Mouse (Mus musculus): Measurements from ENCODE around the gene Spryd4. TPM values are rescaled to one million over a fixed set of nuclear protein-coding genes. Genes with fewer than 3 reads are reported as not detected.
A peak's percentile ranks its signal among the peaks of the same experiment; 100 is the strongest.
"Not testable (repeated sequence)": the region's sequence is repeated elsewhere in the genome, so short reads cannot be mapped to it uniquely, and the experiment has no call there.

Gene Spryd4
- polyA plus RNA-seq, 1 experiment from 2014 or later = 19.1 TPM

- no peak for ATAC-seq (replicated peaks)
- Histone ChIP-seq H3K4me2 (replicated peaks) (no peak overlapping the region), H3K27ac (replicated peaks) (no peak overlapping the region), H3K4me3 (no peak overlapping the region), H3K9me3 (no peaks in the 10 kb centered on the region), H3K27me3 (peaks cover under 1% of the 10 kb centered on the region; the same call in 1 of the 2 replicates), H3K4me1 (no peaks in the 10 kb centered on the region), H3K9ac (replicated peaks) (no peak overlapping the region), H3K36me3 (no peaks in the 10 kb centered on the region)
- 95% methylated on average over 18 of the region's 18 CpGs for WGBS
These were observed 6.9 kb upstream of the Spryd4 start for GRCm38 (mm10) chr10:128218387-128219117.

- Histone ChIP-seq H3K27ac (replicated peaks) (no peak overlapping the region), H3K9me3 (no peaks in the 10 kb centered on the region), H3K27me3 (peaks cover 3% of the 10 kb centered on the region; the same call in 1 of the 2 replicates), H3K36me3 (no peaks in the 10 kb centered on the region), H3K9ac (replicated peaks) (no peak overlapping the region), H3K4me3 (no peak overlapping the region), H3K4me1 (peaks cover 16% of the 10 kb centered on the region), H3K4me2 (replicated peaks) (no peak overlapping the region)
- 87% methylated on average over 5 of the region's 5 CpGs for WGBS
- ATAC-seq (replicated peaks) = no peak
These were observed 3.4 kb upstream of the Spryd4 start for GRCm38 (mm10) chr10:128214981-128215380.

GRCm38 (mm10) chr10:128214112-128214511 lies 2.5 kb upstream of the Spryd4 start:
- H3K4me1 ChIP-seq = peaks cover 18% of the 10 kb centered on the region
- not testable (repeated sequence) for H3K9ac ChIP-seq (replicated peaks); ATAC-seq (replicated peaks); H3K36me3 ChIP-seq; H3K4me3 ChIP-seq; H3K27ac ChIP-seq (replicated peaks); H3K4me2 ChIP-seq (replicated peaks); H3K27me3 ChIP-seq; H3K9me3 ChIP-seq
- 93% methylated on average over 4 of the region's 4 CpGs for WGBS

- ATAC-seq (replicated peaks) = no peak
- H3K9me3 ChIP-seq = no peaks in the 10 kb centered on the region
- peak overlapping the region; percentile 13 for H3K4me3 ChIP-seq
- H3K9ac ChIP-seq (replicated peaks) = no peak overlapping the region
- peak overlapping the region; percentile 38 for H3K4me2 ChIP-seq (replicated peaks)
- peaks cover 3% of the 10 kb centered on the region; the same call in 1 of the 2 replicates for H3K27me3 ChIP-seq
- H3K27ac ChIP-seq (replicated peaks) = no peak overlapping the region
- 2% methylated on average over 18 of the region's 18 CpGs for WGBS
- no peaks in the 10 kb centered on the region for H3K36me3 ChIP-seq
- peaks cover 18% of the 10 kb centered on the region for H3K4me1 ChIP-seq
These were observed 1.3 kb upstream of the Spryd4 start for GRCm38 (mm10) chr10:128212871-128213323.

- Histone ChIP-seq H3K27ac (replicated peaks) (0 out of 2 replicates have a peak overlapping the region, but pooled peaks have one; percentile 65), H3K36me3 (no peaks in the 10 kb centered on the region), H3K4me1 (peaks cover 18% of the 10 kb centered on the region), H3K4me2 (replicated peaks) (peak overlapping the region; percentile 76), H3K4me3 (peak overlapping the region; percentile 59), H3K9ac (replicated peaks) (peak overlapping the region; percentile 55), H3K9me3 (no peaks in the 10 kb centered on the region), H3K27me3 (peaks cover 3% of the 10 kb centered on the region; the same call in 1 of the 2 replicates)
- peak; percentile 16 for ATAC-seq (replicated peaks)
- WGBS = 55% methylated on average over 6 of the region's 6 CpGs
These were observed 541 bp upstream of the Spryd4 start for GRCm38 (mm10) chr10:128212148-128212547.

- Histone ChIP-seq H3K4me1 (peaks cover 18% of the 10 kb centered on the region), H3K36me3 (no peaks in the 10 kb centered on the region), H3K4me3 (peak overlapping the region; percentile 59), H3K9me3 (no peaks in the 10 kb centered on the region), H3K27me3 (peaks cover 3% of the 10 kb centered on the region; the same call in 1 of the 2 replicates), H3K9ac (replicated peaks) (peak overlapping the region; percentile 55), H3K4me2 (replicated peaks) (peak overlapping the region; percentile 76), H3K27ac (replicated peaks) (peak overlapping the region; percentile 65; the same call in 1 of the 2 replicates)
- peak; percentile 30; the same call in 1 of the 2 replicates for ATAC-seq (replicated peaks)
- 25% methylated on average over 14 of the region's 14 CpGs for WGBS
These were observed 653 bp downstream of the Spryd4 start for GRCm38 (mm10) chr10:128210954-128211353.

GRCm38 (mm10) chr10:128210131-128210530 lies 1.5 kb downstream of the Spryd4 start:
- ATAC-seq (replicated peaks) = no peak
- no peak overlapping the region for H3K4me2 ChIP-seq (replicated peaks)
- no peaks in the 10 kb centered on the region for H3K9me3 ChIP-seq
- no peak overlapping the region for H3K9ac ChIP-seq (replicated peaks)
- H3K27ac ChIP-seq (replicated peaks) = no peak overlapping the region
- WGBS = 92% methylated on average over 2 of the region's 2 CpGs
- H3K36me3 ChIP-seq = no peaks in the 10 kb centered on the region
- H3K4me3 ChIP-seq = no peak overlapping the region
- peaks cover 18% of the 10 kb centered on the region for H3K4me1 ChIP-seq
- peaks cover 3% of the 10 kb centered on the region; the same call in 1 of the 2 replicates for H3K27me3 ChIP-seq

GRCm38 (mm10) chr10:128209311-128210009 lies 2.1 kb downstream of the Spryd4 start:
- WGBS = 93% methylated on average over 11 of the region's 11 CpGs
- no peak overlapping the region for H3K4me2 ChIP-seq (replicated peaks)
- no peaks in the 10 kb centered on the region for H3K9me3 ChIP-seq
- H3K36me3 ChIP-seq = no peaks in the 10 kb centered on the region
- H3K27me3 ChIP-seq = peaks cover 3% of the 10 kb centered on the region; the same call in 1 of the 2 replicates
- peaks cover 18% of the 10 kb centered on the region for H3K4me1 ChIP-seq
- no peak for ATAC-seq (replicated peaks)
- H3K27ac ChIP-seq (replicated peaks) = no peak overlapping the region
- no peak overlapping the region for H3K4me3 ChIP-seq
- no peak overlapping the region for H3K9ac ChIP-seq (replicated peaks)

GRCm38 (mm10) chr10:128208326-128208725 lies 3.3 kb downstream of the Spryd4 start:
- Histone ChIP-seq H3K27ac (replicated peaks) (no peak overlapping the region), H3K27me3 (no peaks in the 10 kb centered on the region), H3K4me2 (replicated peaks) (no peak overlapping the region), H3K36me3 (no peaks in the 10 kb centered on the region), H3K4me3 (no peak overlapping the region), H3K9ac (replicated peaks) (no peak overlapping the region), H3K9me3 (no peaks in the 10 kb centered on the region), H3K4me1 (peaks cover 18% of the 10 kb centered on the region)
- ATAC-seq (replicated peaks) = no peak
- 92% methylated on average over 10 of the region's 10 CpGs for WGBS

GRCm38 (mm10) chr10:128204941-128205340 lies 6.7 kb downstream of the Spryd4 start:
- Histone ChIP-seq H3K9me3 (no peaks in the 10 kb centered on the region), H3K27me3 (no peaks in the 10 kb centered on the region), H3K27ac (replicated peaks) (no peak overlapping the region), H3K9ac (replicated peaks) (no peak overlapping the region), H3K4me2 (replicated peaks) (no peak overlapping the region), H3K4me1 (peaks cover 1% of the 10 kb centered on the region), H3K4me3 (no peak overlapping the region), H3K36me3 (no peaks in the 10 kb centered on the region)
- WGBS = 90% methylated on average over 15 of the region's 15 CpGs
- no peak for ATAC-seq (replicated peaks)

GRCm38 (mm10) chr10:128201856-128202255 lies 9.8 kb downstream of the Spryd4 start:
- Histone ChIP-seq H3K9me3 (no peaks in the 10 kb centered on the region), H3K4me3 (no peak overlapping the region), H3K4me2 (replicated peaks) (no peak overlapping the region), H3K9ac (replicated peaks) (no peak overlapping the region), H3K36me3 (no peaks in the 10 kb centered on the region), H3K4me1 (no peaks in the 10 kb centered on the region), H3K27ac (replicated peaks) (no peak overlapping the region), H3K27me3 (no peaks in the 10 kb centered on the region)
- ATAC-seq (replicated peaks) = no peak
- 82% methylated on average over 6 of the region's 6 CpGs for WGBS
